Mouse (Mus musculus) olfactory bulb, adult 2 months (tissue): ENCODE results near the gene Cd2. TPM values are rescaled to one million over a fixed set of nuclear protein-coding genes. Genes with fewer than 3 reads are reported as not detected.

Source experiments
- H3K27ac ChIP-seq: fragments of 200-500 bp; 2 replicates; pipeline ENCODE4 v1.5.1; 2012; ENCODE audit warnings: low read depth, low read length; ENCODE audit not compliant: insufficient read depth
- H3K4me1 ChIP-seq: fragments of 200-500 bp; 2 replicates; pipeline ENCODE4 v1.6.1; 2012; ENCODE audit warnings: low read length; ENCODE audit not compliant: control insufficient read depth, insufficient read depth
- H3K4me3 ChIP-seq: fragments of 200-500 bp; 2 replicates; pipeline ENCODE4 v1.5.1; 2012; ENCODE audit warnings: mild to moderate bottlenecking, low read depth, low read length, moderate library complexity; ENCODE audit not compliant: insufficient read depth
- CTCF ChIP-seq: fragments of 200-500 bp; IDR thresholded peaks from 2 replicates; pipeline ENCODE4 v1.5.1; 2012; ENCODE audit warnings: low read depth, mild to moderate bottlenecking, low read length, moderate library complexity; ENCODE audit not compliant: insufficient read depth
- POLR2A ChIP-seq: fragments of 200-500 bp; IDR thresholded peaks from 2 replicates; pipeline ENCODE4 v1.6.1; 2012; ENCODE audit warnings: mild to moderate bottlenecking, low read depth, low read length, moderate library complexity; ENCODE audit not compliant: insufficient read depth
- whole genome bisulfite sequencing: fragments of 180-500 bp; shearing (Covaris S2); methylation state at CpG from one replicate; pipeline ENCODE4 v1.1.7; 2018; 5-methylcytosine and 5-hydroxymethylcytosine counted together
- polyA plus RNA-seq: library from polyadenylated mRNA; stranded (reverse); fragments of >200 nt; gene quantifications from 2 replicates; pipeline ENCODE4 v1.2.4, GENCODE M21; 2012; ENCODE audit warnings: low replicate concordance; ENCODE audit not compliant: missing spikeins, insufficient read depth, insufficient read length

Cd2 gene
- polyA plus RNA-seq, 1 experiment = not detected

DNA sequence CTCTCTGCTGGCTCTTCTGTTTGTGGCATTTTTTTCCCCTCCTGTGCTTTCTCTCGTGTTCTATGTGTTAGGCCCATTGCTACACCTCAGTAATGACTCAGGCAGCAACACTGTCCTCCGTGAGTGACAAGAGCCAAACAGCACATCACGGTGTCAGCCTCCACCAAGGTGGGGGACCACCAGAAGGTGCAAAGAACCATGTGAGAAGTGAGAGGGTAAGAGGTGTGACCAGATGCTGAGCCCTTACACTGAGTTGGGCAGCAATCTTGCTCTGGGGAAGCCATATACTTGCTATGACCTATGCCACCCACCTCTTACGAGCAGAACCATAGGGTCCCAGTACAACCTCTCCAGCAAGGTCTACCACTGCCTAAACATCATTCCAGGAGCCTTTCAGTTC, 9.9 kb downstream of the Cd2 start:
- Histone ChIP-seq H3K4me1 (no peaks in the 10 kb centered on the region), H3K27ac (no peak overlapping the region), H3K4me3 (no peak overlapping the region)
- 90% methylated on average over 4 of the region's 4 CpGs for WGBS
- TF ChIP-seq POLR2A (no peak), CTCF (no peak)

DNA sequence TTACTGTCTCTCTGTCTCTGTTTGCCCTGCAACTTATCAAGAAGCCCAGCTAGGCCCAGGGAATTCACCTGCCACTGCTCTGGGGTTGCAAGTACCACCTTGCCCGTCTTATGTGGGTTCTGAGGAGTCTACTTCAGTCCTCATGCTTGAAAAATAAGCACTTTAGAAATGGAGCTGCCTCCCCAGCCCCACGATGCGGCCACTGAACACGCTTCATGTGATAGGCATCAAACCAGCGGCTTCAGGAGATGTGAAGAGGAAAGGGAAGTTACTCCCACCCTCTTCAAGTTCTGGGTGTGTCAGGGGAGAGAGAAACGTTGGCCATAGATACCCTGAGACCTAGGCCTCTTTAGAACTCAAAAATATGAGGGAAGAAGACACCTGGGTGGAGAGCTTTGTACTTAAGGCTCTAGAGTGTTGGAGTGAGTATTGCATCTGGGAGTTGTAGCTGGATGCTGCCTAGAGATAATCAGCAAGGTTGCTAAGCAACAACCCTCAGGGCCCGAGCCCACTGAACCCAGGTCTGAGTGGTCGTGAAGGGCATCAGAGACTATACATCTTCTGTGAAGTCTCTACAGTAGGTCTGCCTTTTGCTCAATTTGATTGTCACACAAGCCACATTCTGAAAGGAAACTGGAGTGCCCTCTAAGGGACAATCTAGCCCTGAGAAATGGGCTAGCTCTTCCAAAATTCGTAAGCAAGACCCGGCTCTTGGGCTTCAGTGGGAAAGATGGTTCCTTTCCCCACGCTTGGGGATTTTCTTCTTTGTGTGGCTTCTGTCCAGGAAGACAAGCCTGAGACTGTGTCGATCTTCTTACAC, 11.0 kb downstream of the Cd2 start:
- no peak overlapping the region for H3K27ac ChIP-seq
- H3K4me1 ChIP-seq = no peaks in the 10 kb centered on the region
- 76% methylated on average over 12 of the region's 12 CpGs for WGBS
- TF ChIP-seq CTCF = no peak
- TF ChIP-seq POLR2A = no peak
- no peak overlapping the region for H3K4me3 ChIP-seq

DNA sequence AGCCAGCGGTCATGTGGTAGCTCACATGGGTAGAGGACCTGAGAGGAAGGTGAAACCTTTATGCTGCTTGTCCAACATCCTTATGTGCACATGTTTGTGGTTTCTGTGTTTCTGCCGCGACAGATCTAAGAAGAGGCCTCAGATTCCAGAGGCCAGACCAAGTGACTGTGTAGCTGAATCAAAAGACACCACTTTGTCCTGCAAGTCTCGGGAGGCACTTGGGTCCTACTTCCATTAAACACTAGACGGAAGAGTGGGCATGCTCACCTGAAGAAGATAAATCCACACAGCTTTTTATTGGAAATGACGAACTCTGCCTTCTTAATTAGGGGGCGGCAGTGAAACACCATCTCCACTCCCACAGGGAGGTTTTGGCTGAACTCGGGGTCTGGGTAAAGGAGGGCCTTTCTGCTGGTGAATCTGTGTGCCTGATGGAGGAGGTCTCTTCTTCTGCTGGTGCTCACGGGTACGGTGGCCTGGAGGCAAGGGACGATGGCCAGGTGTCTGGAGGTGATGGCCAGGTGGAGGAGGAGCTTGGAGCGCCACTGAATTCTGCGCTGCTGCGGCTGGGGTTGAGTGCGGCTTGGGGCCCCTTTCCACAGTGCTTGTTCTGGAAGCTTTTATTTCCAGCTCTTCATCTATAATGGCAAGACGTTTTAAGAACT, 12.0 kb downstream of the Cd2 start:
- Histone ChIP-seq H3K4me1 (no peaks in the 10 kb centered on the region), H3K27ac (no peak overlapping the region), H3K4me3 (no peak overlapping the region)
- TF ChIP-seq POLR2A = no peak
- TF ChIP-seq CTCF = no peak
- 96% methylated on average over 16 of the region's 16 CpGs for WGBS

DNA sequence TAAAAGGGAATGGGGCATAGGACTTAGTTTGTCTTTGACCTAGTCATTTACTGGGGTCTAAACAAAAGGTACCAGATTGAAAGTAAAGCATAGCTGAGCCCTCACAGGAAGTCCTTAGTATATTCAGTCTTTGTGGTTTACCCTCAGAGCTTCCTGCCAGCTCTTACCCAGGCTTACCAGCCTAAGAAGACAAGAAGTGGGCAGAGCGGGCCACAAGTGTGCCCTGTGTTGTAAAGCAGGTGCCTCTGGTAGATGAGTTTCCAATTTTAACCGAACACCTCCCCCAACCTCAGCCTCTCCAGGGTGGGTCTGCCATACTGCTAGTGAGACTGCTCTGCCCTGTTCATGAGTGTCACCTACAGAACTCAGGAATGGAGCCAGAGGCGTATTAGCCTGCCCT, 12.9 kb downstream of the Cd2 start:
- 91% methylated on average over 3 of the region's 3 CpGs for WGBS
- Histone ChIP-seq H3K4me1 (no peaks in the 10 kb centered on the region), H3K27ac (no peak overlapping the region), H3K4me3 (no peak overlapping the region)
- TF ChIP-seq CTCF (no peak), POLR2A (no peak)

DNA sequence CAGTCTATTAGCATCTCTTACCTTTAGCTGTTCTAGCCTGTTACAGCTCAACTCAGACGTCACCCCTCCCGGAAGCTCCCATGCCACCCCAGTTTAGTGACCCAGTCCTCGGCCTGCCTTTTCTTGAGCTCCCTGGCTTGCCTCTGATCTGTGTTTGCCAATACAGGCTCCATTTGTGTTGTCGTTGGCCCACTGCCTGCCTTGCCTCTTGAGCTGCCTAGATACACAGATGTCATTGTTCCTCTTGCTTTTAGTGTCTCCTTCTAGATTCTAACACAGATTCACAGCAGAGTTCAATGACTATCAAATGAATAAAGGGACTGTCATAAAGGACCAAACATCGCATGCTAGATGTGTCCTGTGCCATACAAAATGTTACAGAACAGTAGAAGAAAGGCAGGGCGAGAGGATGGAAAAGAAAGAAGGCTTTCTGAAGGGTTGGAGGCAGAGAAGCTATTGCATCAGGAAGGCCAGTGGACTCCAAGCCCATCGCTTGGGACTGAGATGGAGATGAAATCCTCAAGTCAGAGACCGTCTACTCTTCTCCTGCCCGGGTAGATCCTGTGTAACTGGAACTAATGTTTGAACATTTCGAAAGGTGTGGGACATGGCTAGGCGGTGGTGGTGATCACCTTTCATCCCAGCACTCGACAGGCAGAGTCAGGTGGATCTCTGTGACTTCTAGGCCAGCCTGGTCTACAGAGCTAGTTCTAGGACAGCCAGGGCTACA, 13.5 kb downstream of the Cd2 start:
- 75% methylated on average over 12 of the region's 12 CpGs for WGBS
- H3K4me3 ChIP-seq = no peak overlapping the region
- no peak for TF ChIP-seq POLR2A
- no peak for TF ChIP-seq CTCF
- no peak overlapping the region for H3K27ac ChIP-seq
- H3K4me1 ChIP-seq = no peaks in the 10 kb centered on the region

DNA sequence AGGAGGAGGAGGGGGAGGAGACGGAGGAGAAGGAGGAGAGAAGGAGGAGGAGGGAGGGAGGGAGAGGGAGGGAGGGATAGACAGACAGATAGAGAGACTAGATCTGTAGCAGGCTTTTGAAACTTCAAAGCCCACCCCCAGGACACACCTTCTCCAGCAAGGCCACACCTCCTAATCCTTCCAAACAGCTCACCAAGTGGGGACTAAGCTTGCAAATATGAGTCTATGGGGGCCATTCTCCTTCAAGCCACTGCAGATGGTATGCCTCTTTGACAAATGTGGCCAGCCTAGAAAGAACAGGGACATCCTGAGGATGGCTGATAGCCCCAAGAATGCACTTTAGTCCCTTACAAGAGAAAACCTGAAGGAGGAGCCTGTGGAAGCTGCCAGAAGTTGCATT, 15.6 kb downstream of the Cd2 start:
- no peak overlapping the region for H3K4me3 ChIP-seq
- WGBS = 100% methylated on average over 1 of the region's 1 CpGs
- H3K4me1 ChIP-seq = no peaks in the 10 kb centered on the region
- H3K27ac ChIP-seq = no peak overlapping the region
- no peak for TF ChIP-seq POLR2A
- no peak for TF ChIP-seq CTCF

DNA sequence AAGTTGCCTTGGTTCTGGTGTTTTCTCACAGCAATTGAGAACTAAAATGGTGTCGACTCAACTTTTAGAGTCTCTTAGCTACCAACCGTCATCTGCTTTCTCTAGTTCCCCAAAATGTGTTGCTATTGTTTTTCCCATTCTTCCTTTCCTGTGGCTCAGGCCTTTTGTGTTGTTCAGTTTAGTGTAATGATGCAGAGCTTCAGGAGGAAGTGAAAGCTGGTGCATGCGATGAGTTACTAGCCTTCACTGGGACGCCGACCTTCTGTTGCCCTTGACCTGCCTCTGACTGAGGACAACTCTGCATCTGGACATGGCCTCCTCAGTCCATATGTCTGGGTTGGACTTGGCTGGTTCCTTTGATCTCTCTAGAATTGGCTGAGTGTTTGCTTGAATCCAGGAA, 16.9 kb downstream of the Cd2 start:
- no peaks in the 10 kb centered on the region for H3K4me1 ChIP-seq
- WGBS = 97% methylated on average over 5 of the region's 5 CpGs
- H3K4me3 ChIP-seq = no peak overlapping the region
- no peak for TF ChIP-seq CTCF
- no peak for TF ChIP-seq POLR2A
- H3K27ac ChIP-seq = no peak overlapping the region

DNA sequence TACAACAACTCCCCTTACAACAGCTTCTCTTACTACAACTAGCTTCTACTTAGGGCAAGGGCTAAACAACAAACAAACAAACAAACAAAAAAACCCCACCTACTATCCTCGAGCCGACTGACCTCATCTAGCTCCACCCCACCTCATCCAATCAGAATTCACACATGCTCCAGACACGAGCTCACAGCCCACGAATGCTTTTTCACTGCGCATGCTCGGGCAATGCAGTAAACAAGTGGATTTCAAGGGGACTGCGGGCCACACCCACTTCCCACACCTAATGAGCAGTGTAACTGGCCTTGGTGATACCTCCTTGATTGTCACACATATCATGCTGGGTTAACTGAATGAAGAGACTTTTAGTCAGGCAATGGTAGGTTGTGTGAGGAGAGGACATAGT, 19.4 kb downstream of the Cd2 start:
- WGBS = 93% methylated on average over 7 of the region's 7 CpGs
- no peak overlapping the region for H3K27ac ChIP-seq
- TF ChIP-seq CTCF (no peak), POLR2A (no peak)
- no peaks in the 10 kb centered on the region for H3K4me1 ChIP-seq
- H3K4me3 ChIP-seq = no peak overlapping the region

DNA sequence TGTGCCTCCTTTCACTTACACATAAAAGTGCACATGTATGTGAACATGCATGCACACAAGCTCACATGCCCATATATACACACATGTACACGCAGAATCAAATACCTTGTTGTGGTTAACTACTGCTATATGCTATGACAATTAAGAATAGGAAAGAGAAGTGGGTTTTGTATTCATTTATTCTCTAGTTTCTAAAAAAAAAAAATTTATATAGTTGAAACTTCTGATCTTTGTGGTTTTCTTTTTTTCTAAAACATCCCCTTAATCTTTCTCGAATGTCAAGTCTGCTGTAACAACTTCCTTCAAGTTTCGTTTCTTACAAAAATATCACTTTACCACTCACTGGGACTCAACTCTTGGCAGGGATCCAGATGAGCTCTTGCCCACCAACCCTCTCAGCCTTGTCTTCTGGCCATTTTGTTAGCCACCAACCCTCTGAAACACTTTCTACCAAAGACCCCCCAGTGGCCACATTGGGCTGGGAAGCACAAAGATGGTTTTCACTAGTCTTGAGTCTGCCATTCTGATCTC, 22.1 kb downstream of the Cd2 start:
- no peak overlapping the region for H3K27ac ChIP-seq
- no peaks in the 10 kb centered on the region for H3K4me1 ChIP-seq
- no peak overlapping the region for H3K4me3 ChIP-seq
- TF ChIP-seq CTCF (no peak), POLR2A (no peak)
- 88% methylated on average over 3 of the region's 3 CpGs for WGBS
